Mouse (Mus musculus) limb, embryonic 14.5 days (tissue): ENCODE measurements around the gene Zfp207. TPM values are rescaled to one million over a fixed set of nuclear protein-coding genes. Genes with fewer than 3 reads are reported as not detected.
A peak's percentile ranks its signal among the peaks of the same experiment; 100 is the strongest.

ENCODE experiments used
- ATAC-seq: fragments of 200-750 bp; cut with Nextera tagmentation; 2 replicates; pipeline ENCODE4 v1.8.0; 2017; ENCODE audit warnings: low read depth, moderate number of reproducible peaks, moderate TSS enrichment; ENCODE audit not compliant: low FRiP score
- DNase-seq: peaks from one replicate; pipeline ENCODE4 v3.0.0-alpha.2; 2015; ENCODE audit warnings: low spot score
- H3K27ac ChIP-seq: fragments of 300-500 bp; sonication (generic); replicated peaks from 2 replicates; pipeline ENCODE4 v1.5.1; 2014; ENCODE audit warnings: low read depth, mild to moderate bottlenecking, low read length, moderate library complexity, mixed read lengths
- H3K27me3 ChIP-seq: fragments of 300-500 bp; sonication (generic); 2 replicates; pipeline ENCODE4 v1.6.1; 2014; ENCODE audit warnings: low read length, mixed read lengths; ENCODE audit not compliant: control insufficient read depth, insufficient read depth
- H3K36me3 ChIP-seq: fragments of 300-500 bp; sonication (generic); 2 replicates; pipeline ENCODE4 v1.6.1; 2014; ENCODE audit warnings: mild to moderate bottlenecking, low read length, moderate library complexity, mixed read lengths; ENCODE audit not compliant: control insufficient read depth, insufficient read depth
- H3K4me1 ChIP-seq: fragments of 300-500 bp; sonication (generic); 2 replicates; pipeline ENCODE4 v1.6.1; 2014; ENCODE audit warnings: antibody characterized with exemption, low read length, mixed read lengths; ENCODE audit not compliant: control insufficient read depth, insufficient read depth
- H3K4me2 ChIP-seq: fragments of 300-500 bp; sonication (generic); replicated peaks from 2 replicates; pipeline ENCODE4 v1.6.1; 2014; ENCODE audit warnings: low read depth, mild to moderate bottlenecking, low read length, moderate library complexity; ENCODE audit not compliant: severe bottlenecking
- H3K4me3 ChIP-seq: fragments of 300-500 bp; sonication (generic); replicated peaks from 2 replicates; pipeline ENCODE4 v1.5.1; 2014; ENCODE audit warnings: low read length
- H3K9ac ChIP-seq: fragments of 300-500 bp; sonication (generic); 2 replicates; pipeline ENCODE4 v1.6.1; 2014; ENCODE audit warnings: mild to moderate bottlenecking, low read depth, low read length, moderate library complexity; ENCODE audit not compliant: severe bottlenecking
- H3K9me3 ChIP-seq: fragments of 300-500 bp; sonication (generic); 2 replicates; pipeline ENCODE4 v1.6.1; 2016; ENCODE audit warnings: low read length; ENCODE audit not compliant: control insufficient read depth
- POLR2A ChIP-seq: fragments of 200-500 bp; IDR thresholded peaks from 2 replicates; pipeline ENCODE4 v1.8.0; 2012; ENCODE audit warnings: inconsistent platforms, mild to moderate bottlenecking, moderate library complexity, borderline replicate concordance; ENCODE audit not compliant: insufficient read depth, insufficient read length; ENCODE audit errors: extremely low read depth
- WGBS: fragments of 180-500 bp; shearing (Covaris S2); extraction: QIAGEN DNeasy Blood & Tissue Kit; methylation state at CpG from one replicate; pipeline ENCODE4 v1.1.7; 2014; 5-methylcytosine and 5-hydroxymethylcytosine counted together
- polyA plus RNA-seq, 2 experiments: library from polyadenylated mRNA; depleted of rRNA in 1 of 2; stranded (reverse) in 1 of 2; unstranded in 1 of 2; fragments of >200 nt; fragmentation: Nextera tagmentation in 1 of 2; extraction: Ambion mirVana in 1 of 2; gene quantifications; 2 replicates each; pipeline versions ENCODE4 v1.2.1 to v1.2.3; 2012 to 2014

The Zfp207 gene
- polyA plus RNA-seq (2012; rRNA removed): 269 and 274 TPM in 2 replicates
- 237 and 252 TPM in 2 replicates for polyA plus RNA-seq (2014; fragmentation: Nextera tagmentation; extraction: Ambion mirVana)

- under 1% methylated on average over 33 of the region's 33 CpGs for WGBS
- H3K36me3 ChIP-seq: peaks cover 21% of the 10 kb centered on the region
- peak; percentile 99; the same call in 1 of the 2 replicates for TF ChIP-seq POLR2A
- peak; percentile 97 for ATAC-seq
- no peaks in the 10 kb centered on the region for H3K27me3 ChIP-seq
- H3K27ac ChIP-seq: peak within 1 kb of the TSS; percentile 87
- H3K4me3 ChIP-seq: peak within 1 kb of the TSS; percentile 73
- H3K9ac ChIP-seq: peak within 1 kb of the TSS; percentile 96
- H3K4me2 ChIP-seq: peak within 1 kb of the TSS; percentile 74
- DNase-seq: peak; percentile 98
- no peaks in the 10 kb centered on the region for H3K9me3 ChIP-seq
- H3K4me1 ChIP-seq: peaks cover 18% of the 10 kb centered on the region
Measured at GRCm38 (mm10) chr11:80383019-80383625, at the start of gene Zfp207. TSS of gene Zfp207 (plus strand) at chr11:80383279.

DNA sequence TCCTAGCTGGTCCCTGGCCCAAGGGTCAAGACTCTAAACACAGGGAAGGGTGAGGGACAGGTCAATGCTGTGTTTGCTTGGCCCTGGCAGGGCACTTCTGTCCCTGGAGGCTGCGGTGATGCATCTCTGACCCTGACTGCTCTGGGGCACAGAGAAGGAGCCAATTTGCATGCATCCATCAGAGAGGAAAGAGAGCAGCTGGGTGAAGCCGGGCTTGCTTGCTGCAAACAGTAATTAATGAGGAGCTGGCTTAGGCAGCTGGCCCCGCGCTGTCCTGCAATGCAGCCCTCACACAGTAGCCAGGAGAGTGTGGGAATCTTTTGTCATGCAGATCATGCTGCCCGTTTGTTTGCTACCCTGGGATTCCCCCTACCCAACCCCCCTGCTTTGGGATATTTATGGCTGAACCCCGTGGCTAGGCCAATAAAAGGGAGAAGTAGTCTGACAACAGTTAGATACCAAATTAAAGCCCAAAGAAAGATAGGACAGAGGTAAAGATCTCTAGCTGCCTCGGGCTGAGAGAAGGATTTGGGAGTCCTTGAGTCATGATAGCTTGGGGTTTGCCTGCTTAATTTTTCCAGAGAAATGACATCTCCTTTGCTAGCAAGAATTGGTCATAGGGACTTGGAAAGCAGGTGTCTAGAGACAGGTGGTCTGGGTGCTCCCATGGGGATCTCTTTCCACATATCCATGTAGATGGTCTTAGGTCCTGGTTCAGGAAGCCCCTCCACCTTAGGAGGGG is 47.3 kb upstream of the Zfp207 start:
- H3K36me3 ChIP-seq: no peaks in the 10 kb centered on the region
- H3K27me3 ChIP-seq: no peaks in the 10 kb centered on the region
- 2% methylated on average over 7 of the region's 7 CpGs for WGBS
- H3K4me3 ChIP-seq: no peak overlapping the region
- no peak for DNase-seq
- H3K27ac ChIP-seq: no peak overlapping the region
- no peak overlapping the region for H3K4me2 ChIP-seq
- no peak overlapping the region for H3K9ac ChIP-seq
- no peaks in the 10 kb centered on the region for H3K9me3 ChIP-seq
- TF ChIP-seq POLR2A: no peak
- ATAC-seq: no peak
- H3K4me1 ChIP-seq: no peaks in the 10 kb centered on the region

- TF ChIP-seq POLR2A: no peak
- ATAC-seq (no peak), DNase-seq (no peak)
- no peaks in the 10 kb centered on the region for H3K4me1 ChIP-seq
- 9% methylated on average over 6 of the region's 6 CpGs for WGBS
- H3K9me3 ChIP-seq: no peaks in the 10 kb centered on the region
- no peak overlapping the region for H3K4me3 ChIP-seq
- H3K4me2 ChIP-seq: no peak overlapping the region
- no peaks in the 10 kb centered on the region for H3K36me3 ChIP-seq
- no peaks in the 10 kb centered on the region for H3K27me3 ChIP-seq
- no peak overlapping the region for H3K9ac ChIP-seq
- no peak overlapping the region for H3K27ac ChIP-seq
Measured at GRCm38 (mm10) chr11:80336351-80336730, 46.7 kb upstream of the Zfp207 start.

DNA sequence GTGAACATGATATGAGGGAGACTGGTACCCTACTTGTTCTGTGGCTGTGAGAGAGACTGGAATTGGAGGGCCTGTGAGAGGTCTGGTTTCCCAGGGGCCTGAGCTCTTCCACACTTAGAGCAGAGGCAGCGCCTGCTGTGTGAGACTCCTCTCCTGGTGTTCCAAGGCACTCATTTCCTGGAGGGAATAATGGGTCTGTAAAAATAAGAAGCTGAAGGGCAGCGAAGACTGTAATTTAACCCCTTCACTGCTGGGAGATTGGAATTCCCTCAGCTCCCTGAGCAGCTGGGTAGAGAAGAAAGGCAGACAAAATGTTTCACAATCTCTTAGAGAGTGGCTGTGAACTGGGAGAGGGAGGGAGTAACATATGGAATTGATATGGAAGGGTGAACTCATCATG is 40.6 kb upstream of the Zfp207 start:
- Histone ChIP-seq H3K9ac (no peak overlapping the region), H3K4me2 (no peak overlapping the region), H3K36me3 (no peaks in the 10 kb centered on the region), H3K4me3 (no peak overlapping the region), H3K9me3 (no peaks in the 10 kb centered on the region), H3K27me3 (no peaks in the 10 kb centered on the region), H3K27ac (no peak overlapping the region; the same call in 1 of the 2 replicates), H3K4me1 (peaks cover 6% of the 10 kb centered on the region; the same call in 1 of the 2 replicates)
- DNase-seq: peak; percentile 57
- no peak for TF ChIP-seq POLR2A
- 13% methylated on average over 2 of the region's 2 CpGs for WGBS
- ATAC-seq: no peak

GRCm38 (mm10) chr11:80351832-80352430 is 31.1 kb upstream of the Zfp207 start:
- no peaks in the 10 kb centered on the region for H3K4me1 ChIP-seq
- H3K9ac ChIP-seq: no peak overlapping the region
- DNase-seq (peak; percentile 88), ATAC-seq (no peak)
- H3K36me3 ChIP-seq: no peaks in the 10 kb centered on the region
- H3K27me3 ChIP-seq: no peaks in the 10 kb centered on the region
- no peak overlapping the region for H3K27ac ChIP-seq
- no peaks in the 10 kb centered on the region for H3K9me3 ChIP-seq
- WGBS: 67% methylated on average over 5 of the region's 5 CpGs
- H3K4me2 ChIP-seq: no peak overlapping the region
- no peak for TF ChIP-seq POLR2A
- no peak overlapping the region for H3K4me3 ChIP-seq
